Mouse (Mus musculus) 3134 (cell line): ENCODE measurements at regions not wholly inside any gene's neighbourhood (a gene's known extent, or its start where the extent isn't known, plus 50 kb on each side); places are given as distances from the start of the nearest gene placed in this dataset.

Source experiments
- DNase-seq: peaks from one replicate; pipeline ENCODE4 v3.0.0-alpha.2; 2011; ENCODE audit warnings: low spot score; ENCODE audit not compliant: insufficient read length; ENCODE audit errors: extremely low read depth

- no peak for DNase-seq
Observed at GRCm38 (mm10) chr1:55888711-55889366, 483.1 kb downstream of the Plcl1 start.

DNA sequence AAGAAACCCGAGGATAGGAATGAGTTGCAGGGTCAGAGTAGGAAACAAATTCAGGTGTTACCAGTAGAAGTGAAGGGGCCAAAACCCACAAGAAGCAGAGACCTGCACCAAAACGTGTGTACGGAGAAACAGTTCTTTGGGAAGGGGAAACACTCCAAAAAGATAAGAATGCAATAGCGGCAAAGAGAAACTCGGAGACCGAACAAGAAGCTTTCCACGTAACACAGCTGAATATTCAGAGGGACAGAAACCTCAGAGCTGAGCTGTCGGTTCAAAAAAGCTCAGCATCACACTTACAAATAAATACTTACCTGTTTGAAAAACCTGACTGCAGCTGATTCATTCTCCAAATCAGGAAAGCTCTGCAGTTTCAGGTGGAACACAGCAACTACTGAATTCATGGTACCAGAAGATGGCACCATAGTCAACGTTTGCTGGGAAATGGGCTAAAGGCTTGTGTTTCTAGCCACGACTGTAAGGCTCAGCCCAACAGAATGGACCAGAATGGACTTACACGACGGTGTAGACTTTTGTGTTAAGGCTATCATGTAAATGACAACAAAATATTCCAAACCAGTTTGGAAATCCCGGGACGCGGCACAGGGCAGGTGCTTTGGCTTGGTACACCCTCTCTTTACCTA is 484.9 kb downstream of the Plcl1 start:
- DNase-seq, result no peak

DNA sequence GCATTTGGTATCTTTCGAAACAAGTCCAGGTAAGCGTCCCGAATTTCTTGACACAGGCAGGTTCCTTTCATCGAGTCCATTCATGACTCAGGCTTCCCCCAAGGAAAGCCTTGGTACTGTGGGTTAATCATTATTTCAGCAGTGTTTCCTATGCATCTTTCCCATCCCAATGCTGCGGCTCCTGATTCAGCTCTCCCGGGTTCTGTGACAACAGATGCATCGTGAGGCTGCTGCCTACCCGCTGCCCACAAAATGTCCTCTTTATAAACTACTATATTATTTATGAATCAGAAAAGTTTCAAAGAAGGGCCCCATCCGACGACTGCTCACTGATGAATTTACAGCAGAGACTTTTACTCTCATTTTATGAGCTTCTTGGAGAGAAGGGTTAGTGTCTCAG is 486.2 kb downstream of the Plcl1 start:
- no peak for DNase-seq

- DNase-seq, result no peak
Observed at GRCm38 (mm10) chr1:55897572-55897971, 491.9 kb downstream of the Plcl1 start.

DNA sequence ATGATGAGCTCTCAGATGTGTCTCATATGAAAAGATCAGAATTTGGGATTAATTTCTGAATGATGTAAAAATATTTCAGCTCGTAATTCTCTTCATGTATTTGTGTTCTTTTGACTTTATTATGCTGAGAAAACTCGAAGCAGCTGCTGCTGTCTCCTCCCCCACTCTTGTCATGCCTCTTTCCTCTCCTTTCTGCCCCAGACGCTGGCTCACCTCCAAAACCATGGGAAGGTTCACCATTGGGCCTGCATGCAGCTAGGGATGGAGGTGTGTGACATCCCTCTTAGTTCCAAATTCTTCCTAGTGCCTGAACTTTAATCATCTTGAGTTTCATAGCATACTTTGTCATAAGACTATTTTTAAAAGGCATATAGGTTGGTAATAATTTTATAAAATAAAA is 492.3 kb downstream of the Plcl1 start:
- DNase-seq, result no peak

GRCm38 (mm10) chr1:55900033-55900432 is 494.3 kb downstream of the Plcl1 start:
- no peak for DNase-seq

- no peak for DNase-seq
Observed at GRCm38 (mm10) chr1:55903177-55903576, 497.5 kb downstream of the Plcl1 start.

GRCm38 (mm10) chr1:55904571-55904970 is 498.9 kb downstream of the Plcl1 start:
- DNase-seq, result no peak

GRCm38 (mm10) chr1:55905232-55905631 is 499.5 kb downstream of the Plcl1 start:
- no peak for DNase-seq

DNA sequence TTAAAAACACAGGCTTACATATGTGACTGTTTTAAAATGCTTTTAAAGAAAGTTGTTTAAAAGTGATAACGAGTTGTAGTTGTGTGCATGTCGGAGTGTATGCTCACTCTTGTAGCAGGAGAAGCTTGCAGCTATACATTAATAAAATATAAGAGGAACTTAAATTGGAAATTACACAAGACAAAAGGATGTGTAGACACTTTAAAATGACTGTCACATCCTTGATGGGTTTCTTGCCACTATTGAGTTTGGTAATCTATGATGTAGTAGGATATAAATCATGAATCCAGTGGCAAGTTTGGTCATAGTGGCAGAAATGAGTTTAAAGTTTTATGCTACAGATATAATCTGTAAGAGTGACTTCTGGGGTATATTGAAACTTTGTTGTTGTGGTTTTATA is 504.3 kb downstream of the Plcl1 start:
- no peak for DNase-seq

GRCm38 (mm10) chr1:55914284-55914683 is 508.6 kb downstream of the Plcl1 start:
- no peak for DNase-seq

DNA sequence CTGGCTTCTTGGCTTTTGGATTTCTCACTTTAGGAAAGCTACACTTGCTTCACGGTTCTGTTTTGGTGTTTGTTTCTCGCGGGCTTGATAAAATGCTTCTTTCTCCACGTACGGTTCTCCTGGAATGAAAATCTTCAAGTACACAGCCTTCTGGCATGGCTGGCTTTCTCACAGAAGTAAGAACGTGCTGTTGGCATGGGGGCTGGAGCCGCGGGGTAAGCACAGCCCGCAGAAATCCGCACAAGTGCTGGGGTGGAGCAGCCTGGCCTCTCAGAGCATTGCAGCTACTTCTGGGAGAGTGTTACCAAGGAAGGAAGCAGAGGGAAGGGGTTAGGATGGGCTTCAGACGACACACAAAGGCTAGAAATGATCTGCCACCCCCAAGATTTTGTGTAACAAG is 510.2 kb downstream of the Plcl1 start:
- DNase-seq, result no peak

DNA sequence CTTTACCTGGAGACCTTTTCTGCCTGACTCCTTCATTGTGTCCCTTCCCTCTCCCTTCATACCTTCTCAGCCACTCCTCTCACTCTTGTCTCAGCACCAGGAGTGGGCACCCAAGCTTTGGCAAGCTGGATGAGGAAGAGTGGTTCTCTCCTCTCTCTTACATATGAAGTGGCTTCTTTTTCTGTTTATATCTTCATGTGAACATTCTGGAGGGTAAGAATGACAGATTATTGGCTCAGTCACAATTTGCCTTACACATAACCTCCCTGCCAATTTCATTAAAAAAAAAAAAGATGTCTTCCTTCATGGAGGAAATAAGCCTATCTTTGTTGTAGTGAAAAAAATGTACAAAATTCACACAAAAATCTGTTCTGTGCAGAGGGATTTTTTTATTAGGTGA is 513.8 kb downstream of the Plcl1 start:
- DNase-seq, result no peak

- DNase-seq, result no peak
Observed at GRCm38 (mm10) chr1:55946786-55947549, 541.2 kb downstream of the Plcl1 start.

DNA sequence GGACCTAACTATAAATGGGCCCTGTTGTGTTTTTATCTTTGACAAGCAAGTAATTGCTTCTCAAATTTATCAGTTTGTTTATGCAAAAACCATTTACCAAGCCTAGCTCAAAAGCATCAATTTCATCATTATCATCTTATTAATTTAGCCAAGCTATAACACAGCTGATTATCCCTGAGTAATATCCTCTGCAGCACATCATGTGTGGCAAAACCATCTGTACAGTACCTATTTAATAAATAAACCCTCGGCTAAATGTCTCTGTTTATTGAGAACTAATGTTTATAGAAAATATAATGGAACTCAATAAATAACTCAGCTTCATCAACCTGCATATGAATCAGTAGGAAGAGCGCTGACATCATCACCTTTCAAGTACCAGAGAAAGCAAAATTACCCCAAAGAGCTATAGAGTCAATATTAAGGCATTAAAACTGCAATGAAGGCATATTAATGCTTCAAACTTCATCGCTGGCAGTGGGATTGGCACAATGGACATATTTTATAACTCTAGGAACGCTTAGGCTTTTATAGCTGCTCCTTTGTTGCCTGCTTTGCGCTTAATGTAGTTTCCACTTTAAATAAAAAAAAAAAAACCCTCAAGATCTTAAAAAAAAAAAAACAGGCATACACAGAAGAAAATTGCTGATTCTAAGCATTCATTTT is 542.0 kb downstream of the Plcl1 start:
- DNase-seq, result no peak

DNA sequence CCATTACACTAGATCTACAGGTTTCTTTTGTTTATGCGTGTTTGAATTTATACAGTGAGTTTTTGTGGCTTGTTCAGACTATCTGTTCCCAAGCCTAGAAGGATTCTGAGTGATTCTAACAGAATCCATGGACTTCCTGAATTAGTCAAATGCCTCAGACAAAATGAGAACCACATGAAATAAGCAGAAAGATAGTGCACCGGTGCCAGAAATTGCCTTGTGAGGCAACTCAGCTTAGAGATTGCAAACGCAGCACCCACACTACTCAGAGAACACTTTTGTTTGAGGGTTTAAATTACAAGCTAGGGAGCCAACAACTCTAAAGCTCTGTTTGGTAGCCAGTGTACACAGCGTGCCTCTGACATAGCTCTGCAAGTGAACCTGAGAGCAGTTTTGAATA is 543.9 kb downstream of the Plcl1 start:
- no peak for DNase-seq

DNA sequence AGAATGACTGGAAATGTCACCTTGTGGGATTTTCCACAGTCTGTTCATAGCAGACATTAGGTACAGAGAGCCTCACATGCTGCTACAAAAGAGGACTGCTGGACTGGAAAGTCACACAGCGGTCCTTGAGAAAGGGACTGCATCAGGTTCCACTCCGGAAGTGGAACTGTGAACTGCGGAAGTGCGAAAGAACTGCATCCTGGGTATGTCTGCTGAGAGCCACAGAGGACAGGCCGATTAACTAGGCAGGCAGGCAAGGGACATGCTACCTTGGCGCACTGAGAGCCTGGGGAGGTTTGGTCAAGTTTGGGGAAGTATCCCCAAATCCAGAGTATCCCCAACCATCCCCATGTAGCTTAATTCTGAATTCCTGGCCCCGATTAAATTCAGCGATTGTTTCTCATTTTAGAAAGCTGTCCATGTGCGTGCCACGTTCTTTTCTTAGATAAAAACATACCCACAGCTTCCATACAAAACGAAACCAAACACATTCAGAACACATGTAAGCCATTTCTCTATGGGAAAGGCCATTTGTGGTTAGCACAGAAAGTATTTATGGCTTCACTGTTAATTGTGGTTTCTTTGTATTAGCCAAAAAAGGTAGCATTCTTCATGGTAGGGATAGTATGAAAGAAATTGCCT is 552.2 kb downstream of the Plcl1 start:
- DNase-seq, result peak; percentile 39

GRCm38 (mm10) chr1:55960291-55960690 is 554.6 kb downstream of the Plcl1 start:
- DNase-seq, result no peak

GRCm38 (mm10) chr1:55963867-55964266 is 558.1 kb downstream of the Plcl1 start:
- DNase-seq, result no peak

- DNase-seq, result no peak
Observed at GRCm38 (mm10) chr1:55966273-55966672, 560.6 kb downstream of the Plcl1 start.

DNA sequence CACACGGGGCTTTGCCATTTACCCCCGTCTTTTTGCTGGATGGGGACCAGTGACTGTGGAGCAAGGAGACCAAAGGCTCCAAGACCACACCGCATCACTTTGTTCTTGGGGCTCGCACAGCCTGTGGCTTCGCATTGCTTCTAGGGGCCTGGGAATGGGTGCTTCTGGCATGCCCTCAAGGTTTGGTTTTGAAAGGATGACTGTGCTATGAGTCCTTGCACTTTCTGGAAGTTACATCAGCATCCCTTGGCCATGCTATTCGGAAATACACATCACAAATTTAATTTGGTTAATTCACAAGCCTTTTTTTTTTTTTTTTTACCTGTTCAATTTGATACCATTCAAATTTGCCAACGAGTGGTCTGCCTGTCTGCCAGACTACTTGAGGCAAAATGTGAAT is 562.1 kb downstream of the Plcl1 start:
- peak; percentile 14 for DNase-seq
